Mouse (Mus musculus) hindbrain, embryonic 16.5 days (tissue): ENCODE measurements around the gene Pcolce2. TPM values are rescaled to one million over a fixed set of nuclear protein-coding genes. Genes with fewer than 3 reads are reported as not detected.

Source experiments
- ATAC-seq: fragments of 200-750 bp; cut with Nextera tagmentation; 2 replicates; pipeline ENCODE4 v1.8.0; 2017; ENCODE audit warnings: moderate TSS enrichment, moderate library complexity
- H3K27ac ChIP-seq: fragments of 300-500 bp; sonication (generic); 2 replicates; pipeline ENCODE4 v1.5.1; 2014; ENCODE audit warnings: low read depth, mild to moderate bottlenecking, control low read depth, low read length, moderate library complexity
- H3K27me3 ChIP-seq: fragments of 300-500 bp; sonication (generic); replicated peaks from 2 replicates; pipeline ENCODE4 v1.6.1; 2014; ENCODE audit warnings: low read length; ENCODE audit not compliant: control insufficient read depth, insufficient read depth
- H3K36me3 ChIP-seq: fragments of 300-500 bp; sonication (generic); 2 replicates; pipeline ENCODE4 v1.6.1; 2014; ENCODE audit warnings: mild to moderate bottlenecking, low read length, moderate library complexity, mixed read lengths; ENCODE audit not compliant: control insufficient read depth, insufficient read depth
- H3K4me1 ChIP-seq: fragments of 300-500 bp; sonication (generic); 2 replicates; pipeline ENCODE4 v1.6.1; 2014; ENCODE audit warnings: low read depth, low read length; ENCODE audit not compliant: control insufficient read depth, insufficient read depth
- H3K4me2 ChIP-seq: fragments of 300-500 bp; sonication (generic); 2 replicates; pipeline ENCODE4 v1.6.1; 2014; ENCODE audit warnings: mild to moderate bottlenecking, low read length, control low read depth, moderate library complexity
- H3K4me3 ChIP-seq: fragments of 300-500 bp; sonication (generic); 2 replicates; pipeline ENCODE4 v1.5.1; 2014; ENCODE audit warnings: mild to moderate bottlenecking, low read length, control low read depth, moderate library complexity
- H3K9ac ChIP-seq: fragments of 300-500 bp; sonication (generic); 2 replicates; pipeline ENCODE4 v1.6.1; 2014; ENCODE audit warnings: low read depth, mild to moderate bottlenecking, control low read depth, low read length, moderate library complexity
- H3K9me3 ChIP-seq: fragments of 300-500 bp; sonication (generic); 2 replicates; pipeline ENCODE4 v1.6.1; 2014; ENCODE audit warnings: mild to moderate bottlenecking, low read length, moderate library complexity; ENCODE audit not compliant: control insufficient read depth
- WGBS: fragments of 180-500 bp; shearing (Covaris S2); extraction: QIAGEN DNeasy Blood & Tissue Kit; methylation state at CpG from one replicate; pipeline ENCODE4 v1.1.7; 2014; 5-methylcytosine and 5-hydroxymethylcytosine counted together
- polyA plus RNA-seq: library from polyadenylated mRNA; unstranded; fragments of >200 nt; fragmentation: Nextera tagmentation; extraction: Ambion mirVana; gene quantifications from 2 replicates; pipeline ENCODE4 v1.2.1, GENCODE M21; 2015

Pcolce2 gene
- 1.8 and 2.2 TPM in 2 replicates for polyA plus RNA-seq

DNA sequence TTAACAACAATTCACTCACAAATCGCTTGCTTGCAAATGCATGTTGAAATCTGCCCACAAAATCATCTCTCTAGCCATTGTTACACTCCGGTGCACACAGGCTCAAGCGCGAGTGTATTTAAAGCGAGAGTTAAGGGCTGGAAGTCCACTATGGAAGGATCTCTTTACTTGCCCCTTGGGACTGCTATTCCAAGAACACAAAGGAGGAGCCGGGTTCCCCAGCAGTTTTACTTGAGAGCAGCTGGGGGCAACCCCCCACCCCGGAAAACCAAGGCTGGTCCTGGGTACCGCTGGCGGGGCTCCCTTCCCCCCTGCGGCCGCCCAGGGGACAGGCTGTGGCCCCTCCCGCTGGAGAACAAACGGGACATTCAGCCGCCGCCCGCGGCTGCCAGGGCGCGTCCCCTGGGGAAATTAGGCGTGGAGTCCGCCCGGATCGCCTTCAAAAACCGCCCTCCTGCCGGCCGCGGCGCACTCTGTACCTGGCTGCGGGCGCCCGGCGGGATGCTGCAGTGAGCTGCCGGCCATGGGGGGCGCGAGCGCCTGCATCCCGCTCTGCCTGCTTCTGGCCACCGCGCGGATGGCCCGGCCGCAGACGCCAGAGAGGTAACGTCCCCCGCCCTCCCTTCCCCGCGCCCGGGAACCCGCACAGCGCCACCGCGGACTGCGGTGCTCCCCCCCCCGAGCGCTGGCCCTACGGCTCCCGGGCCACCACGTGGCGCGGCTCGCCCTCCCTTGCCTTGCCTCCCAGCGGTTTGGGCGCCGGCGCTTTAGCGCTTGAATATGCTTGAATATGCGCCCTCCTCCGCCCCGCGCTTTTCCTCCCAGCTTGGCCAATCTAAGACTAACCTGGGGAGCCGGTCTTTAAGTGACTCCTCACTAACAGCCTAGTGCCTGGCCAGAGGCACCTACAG, at the start of gene Pcolce2:
TSS of gene Pcolce2 (plus strand) at position 331 of the 911 bp plus-strand sequence.
- Histone ChIP-seq H3K27me3 (peaks cover 2% of the 10 kb centered on the region), H3K27ac (peak within 1 kb of the TSS; percentile 64), H3K36me3 (no peaks in the 10 kb centered on the region), H3K9ac (peak within 1 kb of the TSS; percentile 87), H3K9me3 (no peaks in the 10 kb centered on the region), H3K4me1 (peaks cover 3% of the 10 kb centered on the region; the same call in 1 of the 2 replicates), H3K4me2 (peak within 1 kb of the TSS; percentile 99), H3K4me3 (peak within 1 kb of the TSS; percentile 88)
- 0% methylated on average over 46 of the region's 71 CpGs for WGBS
- peak; percentile 93 for ATAC-seq

DNA sequence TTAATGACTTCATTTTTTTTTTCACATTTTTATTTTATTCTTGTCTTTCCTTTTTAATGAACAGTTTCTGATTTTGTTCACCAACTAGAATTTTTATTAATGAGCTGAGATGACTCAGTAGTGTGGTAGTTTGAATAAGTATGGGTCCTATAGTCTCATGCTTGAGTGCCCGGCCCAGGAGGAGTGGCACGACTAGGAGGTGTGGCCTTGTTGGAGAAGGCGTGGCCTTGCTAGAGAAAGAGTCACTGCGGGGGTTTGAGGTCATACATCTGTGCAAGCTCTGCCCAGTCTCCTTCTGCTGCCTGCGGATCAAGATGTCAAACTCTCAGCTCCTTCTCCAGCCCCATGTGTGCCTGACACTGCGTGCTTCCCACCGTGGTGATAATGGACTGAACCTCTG, 49.3 kb upstream of the Pcolce2 start:
- no peak overlapping the region for H3K9ac ChIP-seq
- no peak overlapping the region for H3K4me2 ChIP-seq
- H3K4me1 ChIP-seq = no peaks in the 10 kb centered on the region
- H3K9me3 ChIP-seq = no peaks in the 10 kb centered on the region
- H3K36me3 ChIP-seq = no peaks in the 10 kb centered on the region
- WGBS = 87% methylated on average over 7 of the region's 7 CpGs
- H3K27me3 ChIP-seq = no peaks in the 10 kb centered on the region
- H3K27ac ChIP-seq = no peak overlapping the region
- no peak overlapping the region for H3K4me3 ChIP-seq
- no peak for ATAC-seq

DNA sequence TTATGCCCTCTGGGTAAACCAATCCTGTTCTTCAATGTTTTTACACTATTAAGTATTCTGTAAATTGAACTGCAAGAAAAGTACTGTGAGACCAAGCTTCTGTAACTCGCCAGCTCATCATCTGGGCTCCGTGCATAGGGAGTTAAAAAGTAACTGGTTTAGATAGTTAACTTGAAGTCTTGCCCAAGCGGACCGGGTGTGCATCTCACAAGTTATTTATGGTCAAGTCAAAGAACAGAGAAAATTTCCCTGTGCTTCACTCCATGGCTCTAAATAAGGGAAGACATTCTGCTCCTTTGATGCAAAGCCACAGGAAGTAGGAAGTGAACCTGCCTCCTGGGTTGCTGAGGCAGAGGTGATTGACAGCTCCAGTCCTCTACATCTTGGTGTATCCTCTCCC, 43.1 kb upstream of the Pcolce2 start:
- Histone ChIP-seq H3K9ac (no peak overlapping the region), H3K36me3 (no peaks in the 10 kb centered on the region), H3K4me2 (no peak overlapping the region), H3K9me3 (no peaks in the 10 kb centered on the region), H3K4me1 (no peaks in the 10 kb centered on the region; the same call in 1 of the 2 replicates), H3K4me3 (no peak overlapping the region), H3K27me3 (no peaks in the 10 kb centered on the region), H3K27ac (no peak overlapping the region)
- ATAC-seq = no peak
- WGBS = 80% methylated on average over 4 of the region's 4 CpGs

DNA sequence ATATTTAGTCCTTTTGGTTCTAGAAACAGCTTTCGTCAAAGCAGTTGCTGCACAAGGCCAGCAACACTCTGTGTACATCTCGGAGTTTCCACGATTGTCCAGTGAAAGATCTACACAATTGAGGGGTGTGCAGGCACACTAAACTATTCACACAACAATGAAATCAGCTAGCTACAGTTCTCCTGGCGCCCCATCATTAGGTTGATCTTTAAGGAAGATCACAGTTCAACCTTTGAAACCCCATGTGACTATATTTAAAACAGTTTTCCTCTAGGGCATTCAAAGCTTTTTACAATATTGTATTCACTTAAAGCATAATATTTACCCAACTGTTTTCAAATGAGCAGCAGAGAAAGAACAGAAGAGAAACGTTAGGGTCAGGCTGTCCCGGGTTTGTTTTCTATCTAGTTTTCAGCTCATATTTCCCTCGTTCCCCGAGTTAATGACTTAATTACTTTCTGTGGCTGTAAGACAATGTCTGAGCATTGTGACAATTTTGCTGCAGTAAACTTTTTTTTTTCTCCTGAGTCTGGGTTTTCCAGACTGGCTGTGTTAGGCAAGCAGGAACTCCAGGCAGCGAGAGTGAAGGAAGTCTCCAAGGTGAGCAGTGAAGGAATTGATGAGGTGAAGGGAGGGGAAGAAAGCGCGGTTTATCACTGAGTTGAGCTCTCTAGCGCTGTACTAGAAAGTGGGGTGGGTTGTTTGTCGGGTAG, 39.8 kb upstream of the Pcolce2 start:
- Histone ChIP-seq H3K27ac (no peak overlapping the region), H3K4me2 (peak overlapping the region; percentile 32), H3K4me3 (no peak overlapping the region), H3K27me3 (no peaks in the 10 kb centered on the region), H3K9ac (no peak overlapping the region), H3K36me3 (no peaks in the 10 kb centered on the region), H3K4me1 (no peaks in the 10 kb centered on the region; the same call in 1 of the 2 replicates), H3K9me3 (no peaks in the 10 kb centered on the region)
- 56% methylated on average over 13 of the region's 13 CpGs for WGBS
- peak; percentile 40; the same call in 1 of the 2 replicates for ATAC-seq

DNA sequence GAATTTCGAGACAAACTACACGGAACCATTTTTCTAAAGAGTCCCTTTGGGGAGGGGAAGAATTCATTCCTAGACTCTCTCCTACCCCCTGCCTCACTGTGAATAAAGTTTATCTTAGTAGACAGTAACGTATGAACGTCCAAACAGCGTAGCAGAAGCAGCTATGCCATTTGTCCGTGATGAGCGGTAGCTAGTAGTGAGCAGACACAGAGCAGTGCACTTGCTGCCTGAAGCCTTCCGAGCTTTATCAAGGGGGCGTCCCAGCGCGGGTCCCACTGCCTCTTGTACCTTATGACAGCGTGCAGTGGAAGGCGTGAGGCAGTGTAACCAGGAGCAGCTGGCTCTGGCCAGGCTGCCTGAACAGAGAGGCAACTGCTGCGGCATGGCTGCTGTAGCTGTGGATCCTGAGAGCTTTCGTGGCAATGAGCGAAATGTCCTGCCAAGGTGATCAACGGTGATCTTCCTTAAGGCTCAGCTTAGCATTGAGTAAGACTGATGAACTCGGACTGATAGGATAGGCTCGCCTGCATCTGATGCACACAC, 39.2 kb upstream of the Pcolce2 start:
- H3K36me3 ChIP-seq = no peaks in the 10 kb centered on the region
- no peak overlapping the region for H3K9ac ChIP-seq
- peak; percentile 40; the same call in 1 of the 2 replicates for ATAC-seq

DNA sequence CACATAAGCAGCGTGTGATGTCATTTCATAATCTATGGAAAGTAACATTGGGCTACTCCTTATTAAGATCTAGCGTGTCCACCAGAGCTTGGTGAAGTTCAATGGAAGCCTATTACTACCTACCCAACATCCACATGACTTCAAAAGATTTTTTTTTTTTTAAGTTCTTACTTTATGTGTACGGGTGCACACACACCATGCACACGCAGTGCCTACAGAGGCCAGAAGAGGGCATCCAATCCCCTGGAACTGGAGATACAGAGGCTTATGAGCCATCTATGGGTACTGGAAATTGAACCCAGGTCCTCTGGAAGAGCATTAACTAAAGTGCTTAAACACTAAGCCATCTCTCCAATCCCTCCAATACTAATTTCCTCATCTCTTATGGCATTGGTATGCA, 38.0 kb upstream of the Pcolce2 start:
- Histone ChIP-seq H3K9ac (no peak overlapping the region), H3K27ac (no peak overlapping the region), H3K9me3 (no peaks in the 10 kb centered on the region), H3K27me3 (no peaks in the 10 kb centered on the region), H3K4me2 (no peak overlapping the region), H3K36me3 (no peaks in the 10 kb centered on the region), H3K4me1 (no peaks in the 10 kb centered on the region; the same call in 1 of the 2 replicates), H3K4me3 (no peak overlapping the region)
- WGBS = 84% methylated on average over 4 of the region's 4 CpGs
- no peak for ATAC-seq

More for the DNA sequence above, 39.2 kb upstream of the Pcolce2 start:
- Histone ChIP-seq H3K4me1 (no peaks in the 10 kb centered on the region; the same call in 1 of the 2 replicates), H3K4me3 (no peak overlapping the region), H3K27me3 (no peaks in the 10 kb centered on the region), H3K27ac (no peak overlapping the region), H3K9me3 (no peaks in the 10 kb centered on the region), H3K4me2 (peak overlapping the region; percentile 32)
- WGBS = 58% methylated on average over 19 of the region's 19 CpGs

DNA sequence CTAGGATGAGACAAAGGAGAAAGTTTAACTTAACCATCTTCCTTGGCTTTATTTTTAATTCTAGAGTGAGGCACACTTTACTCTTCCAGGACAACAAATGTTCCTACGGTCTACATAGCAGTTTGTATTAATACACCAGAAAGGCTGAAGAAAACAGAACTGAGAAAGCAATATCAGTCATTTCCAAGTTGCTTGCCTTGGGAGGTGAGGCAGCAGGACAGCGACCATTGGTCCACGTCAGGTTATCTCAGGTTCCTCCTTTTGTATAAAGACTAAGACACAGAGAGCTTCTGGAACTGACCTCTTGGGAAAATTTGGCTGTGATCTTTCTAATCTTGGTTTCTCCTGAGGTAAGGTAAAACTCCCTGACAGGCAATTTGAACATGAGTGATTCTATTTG, 34.6 kb upstream of the Pcolce2 start:
- Histone ChIP-seq H3K36me3 (no peaks in the 10 kb centered on the region), H3K4me1 (no peaks in the 10 kb centered on the region; the same call in 1 of the 2 replicates), H3K9ac (no peak overlapping the region), H3K27me3 (no peaks in the 10 kb centered on the region), H3K9me3 (no peaks in the 10 kb centered on the region), H3K4me3 (no peak overlapping the region), H3K27ac (no peak overlapping the region), H3K4me2 (no peak overlapping the region)
- ATAC-seq = no peak
- 78% methylated on average over 3 of the region's 3 CpGs for WGBS

DNA sequence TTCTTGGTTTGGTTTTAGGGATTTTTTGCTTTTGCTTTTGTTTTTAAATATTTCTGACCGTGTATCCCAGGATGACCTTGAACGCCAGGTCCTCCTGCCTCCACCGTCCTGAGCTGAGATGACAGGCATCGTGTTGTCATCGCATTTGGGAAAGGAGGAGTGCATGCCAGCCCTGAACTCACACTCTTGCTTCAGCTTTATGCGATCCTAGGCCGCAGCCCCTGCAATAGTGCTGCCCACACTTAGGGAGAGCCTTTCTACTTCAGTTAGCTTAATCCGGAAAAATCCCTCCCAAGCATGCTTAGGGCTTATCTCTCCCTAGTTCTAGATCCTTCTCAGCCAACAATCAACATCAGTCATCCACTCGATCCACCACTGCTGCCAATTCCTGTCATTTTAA, 34.1 kb upstream of the Pcolce2 start:
- H3K9me3 ChIP-seq = no peaks in the 10 kb centered on the region
- no peaks in the 10 kb centered on the region for H3K27me3 ChIP-seq
- no peak overlapping the region for H3K4me2 ChIP-seq
- no peaks in the 10 kb centered on the region for H3K36me3 ChIP-seq
- H3K4me1 ChIP-seq = no peaks in the 10 kb centered on the region
- H3K9ac ChIP-seq = no peak overlapping the region
- no peak for ATAC-seq
- 93% methylated on average over 9 of the region's 9 CpGs for WGBS
- H3K27ac ChIP-seq = no peak overlapping the region
- H3K4me3 ChIP-seq = no peak overlapping the region

DNA sequence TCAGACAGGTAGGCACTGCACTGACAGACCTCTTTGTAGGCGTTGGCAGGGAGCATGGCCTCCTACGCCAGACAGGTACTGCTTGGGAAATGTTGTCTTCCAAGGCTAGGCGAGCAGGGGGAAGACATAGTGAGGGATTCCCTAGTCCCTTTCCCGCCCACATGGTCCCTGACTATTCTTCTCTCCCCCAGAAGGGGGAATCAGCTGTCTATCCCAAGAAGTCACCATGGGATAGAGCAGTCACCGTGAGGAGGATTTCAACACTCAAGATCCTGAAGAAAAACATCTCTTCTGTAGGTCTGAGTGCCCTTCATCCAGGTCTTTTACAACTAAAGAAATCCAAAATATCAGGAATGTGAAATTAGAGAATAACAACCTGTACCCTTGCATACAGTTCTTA, 30.2 kb upstream of the Pcolce2 start:
- no peak for ATAC-seq
- H3K9ac ChIP-seq = no peak overlapping the region
- WGBS = 64% methylated on average over 5 of the region's 5 CpGs
- no peak overlapping the region for H3K4me3 ChIP-seq
- no peaks in the 10 kb centered on the region for H3K9me3 ChIP-seq
- no peaks in the 10 kb centered on the region for H3K36me3 ChIP-seq
- H3K4me2 ChIP-seq = no peak overlapping the region
- no peaks in the 10 kb centered on the region for H3K27me3 ChIP-seq
- H3K4me1 ChIP-seq = no peaks in the 10 kb centered on the region
- H3K27ac ChIP-seq = no peak overlapping the region
